Mouse (Mus musculus) stomach, embryonic 16.5 days (tissue): ENCODE results near the gene Syndig1l. TPM values are rescaled to one million over a fixed set of nuclear protein-coding genes. Genes with fewer than 3 reads are reported as not detected.

Experiments used
- ATAC-seq: fragments of 200-750 bp; cut with Nextera tagmentation; 2 replicates; pipeline ENCODE4 v1.8.0; 2017; ENCODE audit warnings: moderate number of reproducible peaks, moderate TSS enrichment; ENCODE audit not compliant: insufficient read depth, low FRiP score
- H3K27ac ChIP-seq: fragments of 300-500 bp; sonication (generic); 2 replicates; pipeline ENCODE4 v1.5.1; 2014; ENCODE audit warnings: low read length
- H3K27me3 ChIP-seq: fragments of 300-500 bp; sonication (generic); 2 replicates; pipeline ENCODE4 v1.6.1; 2014; ENCODE audit warnings: low read length, control low read depth, mixed read lengths; ENCODE audit not compliant: control insufficient read depth, insufficient read depth
- H3K36me3 ChIP-seq: fragments of 300-500 bp; sonication (generic); 2 replicates; pipeline ENCODE4 v1.6.1; 2014; ENCODE audit warnings: low read length; ENCODE audit not compliant: control insufficient read depth, insufficient read depth
- H3K4me1 ChIP-seq: fragments of 300-500 bp; sonication (generic); 2 replicates; pipeline ENCODE4 v1.6.1; 2014; ENCODE audit warnings: low read length, control low read depth, mixed read lengths; ENCODE audit not compliant: control insufficient read depth, insufficient read depth
- H3K4me2 ChIP-seq: fragments of 300-500 bp; sonication (generic); 2 replicates; pipeline ENCODE4 v1.6.1; 2014; ENCODE audit warnings: low read depth, low read length, mixed read lengths
- H3K4me3 ChIP-seq: fragments of 300-500 bp; sonication (generic); replicated peaks from 2 replicates; pipeline ENCODE4 v1.5.1; 2014; ENCODE audit warnings: mild to moderate bottlenecking, low read length
- H3K9ac ChIP-seq: fragments of 300-500 bp; sonication (generic); 2 replicates; pipeline ENCODE4 v1.6.1; 2014; ENCODE audit warnings: low read length
- H3K9me3 ChIP-seq: fragments of 300-500 bp; sonication (generic); replicated peaks from 2 replicates; pipeline ENCODE4 v1.6.1; 2016; ENCODE audit warnings: low read length, control low read depth; ENCODE audit not compliant: control insufficient read depth
- WGBS: fragments of 180-500 bp; shearing (Covaris S2); extraction: QIAGEN DNeasy Blood & Tissue Kit; methylation state at CpG from one replicate; pipeline ENCODE4 v1.1.7; 2014; 5-methylcytosine and 5-hydroxymethylcytosine counted together
- polyA plus RNA-seq: library from polyadenylated mRNA; unstranded; fragments of >200 nt; fragmentation: Nextera tagmentation; extraction: Ambion mirVana; gene quantifications from 2 replicates; pipeline ENCODE4 v1.2.1, GENCODE M21; 2015

Gene Syndig1l
- polyA plus RNA-seq, 1 experiment from 2014 or later: 0.09 TPM

- no peaks in the 10 kb centered on the region for H3K9me3 ChIP-seq
- no peaks in the 10 kb centered on the region for H3K4me1 ChIP-seq
- 77% methylated on average over 9 of the region's 9 CpGs for WGBS
- ATAC-seq: no peak
- H3K27ac ChIP-seq: no peak overlapping the region
- H3K4me3 ChIP-seq: no peak overlapping the region
- H3K27me3 ChIP-seq: no peaks in the 10 kb centered on the region
- no peak overlapping the region for H3K4me2 ChIP-seq
- no peak overlapping the region for H3K9ac ChIP-seq
- no peaks in the 10 kb centered on the region for H3K36me3 ChIP-seq
Observed at GRCm38 (mm10) chr12:84718462-84719244, 20.0 kb upstream of the Syndig1l start.

- no peak overlapping the region for H3K4me2 ChIP-seq
- no peaks in the 10 kb centered on the region for H3K9me3 ChIP-seq
- H3K27ac ChIP-seq: no peak overlapping the region
- ATAC-seq: no peak
- H3K4me1 ChIP-seq: no peaks in the 10 kb centered on the region
- no peak overlapping the region for H3K4me3 ChIP-seq
- no peak overlapping the region for H3K9ac ChIP-seq
- 74% methylated on average over 6 of the region's 6 CpGs for WGBS
- H3K27me3 ChIP-seq: no peaks in the 10 kb centered on the region
- no peaks in the 10 kb centered on the region for H3K36me3 ChIP-seq
Observed at GRCm38 (mm10) chr12:84714578-84714977, 15.9 kb upstream of the Syndig1l start.

- Histone ChIP-seq H3K36me3 (no peaks in the 10 kb centered on the region), H3K9ac (no peak overlapping the region), H3K4me2 (no peak overlapping the region), H3K4me1 (no peaks in the 10 kb centered on the region), H3K4me3 (no peak overlapping the region), H3K27ac (no peak overlapping the region), H3K27me3 (no peaks in the 10 kb centered on the region), H3K9me3 (no peaks in the 10 kb centered on the region)
- 14% methylated on average over 14 of the region's 14 CpGs for WGBS
- ATAC-seq: no peak
Observed at GRCm38 (mm10) chr12:84709842-84710439, 11.3 kb upstream of the Syndig1l start.

GRCm38 (mm10) chr12:84707804-84708203, 9.2 kb upstream of the Syndig1l start:
- 76% methylated on average over 4 of the region's 4 CpGs for WGBS
- Histone ChIP-seq H3K4me2 (no peak overlapping the region), H3K4me3 (no peak overlapping the region), H3K9ac (no peak overlapping the region), H3K36me3 (no peaks in the 10 kb centered on the region), H3K27me3 (no peaks in the 10 kb centered on the region), H3K27ac (no peak overlapping the region), H3K9me3 (no peaks in the 10 kb centered on the region), H3K4me1 (no peaks in the 10 kb centered on the region)
- ATAC-seq: no peak

GRCm38 (mm10) chr12:84706886-84707285, 8.3 kb upstream of the Syndig1l start:
- no peak overlapping the region for H3K4me2 ChIP-seq
- H3K36me3 ChIP-seq: no peaks in the 10 kb centered on the region
- H3K4me3 ChIP-seq: no peak overlapping the region
- no peak for ATAC-seq
- H3K27ac ChIP-seq: no peak overlapping the region
- no peak overlapping the region for H3K9ac ChIP-seq
- no peaks in the 10 kb centered on the region for H3K4me1 ChIP-seq
- H3K9me3 ChIP-seq: no peaks in the 10 kb centered on the region
- H3K27me3 ChIP-seq: no peaks in the 10 kb centered on the region
- WGBS: 69% methylated on average over 4 of the region's 4 CpGs

- WGBS: 66% methylated on average over 7 of the region's 7 CpGs
- no peak overlapping the region for H3K4me3 ChIP-seq
Observed at GRCm38 (mm10) chr12:84702586-84702985, 4.0 kb upstream of the Syndig1l start.

GRCm38 (mm10) chr12:84692141-84692540, 6.5 kb downstream of the Syndig1l start:
- Histone ChIP-seq H3K4me3 (no peak overlapping the region), H3K9ac (no peak overlapping the region), H3K4me2 (no peak overlapping the region), H3K4me1 (no peaks in the 10 kb centered on the region), H3K27ac (no peak overlapping the region), H3K9me3 (no peaks in the 10 kb centered on the region), H3K36me3 (no peaks in the 10 kb centered on the region), H3K27me3 (0 out of 2 replicates have a peak, but pooled peaks cover 2% of the 10 kb centered on the region)
- ATAC-seq: no peak
- 73% methylated on average over 6 of the region's 6 CpGs for WGBS

More at GRCm38 (mm10) chr12:84702586-84702985, 4.0 kb upstream of the Syndig1l start:
- no peaks in the 10 kb centered on the region for H3K36me3 ChIP-seq
- ATAC-seq: no peak
- no peak overlapping the region for H3K9ac ChIP-seq
- H3K9me3 ChIP-seq: no peaks in the 10 kb centered on the region
- H3K27ac ChIP-seq: no peak overlapping the region
- no peaks in the 10 kb centered on the region for H3K4me1 ChIP-seq
- peaks cover 18% of the 10 kb centered on the region for H3K27me3 ChIP-seq
- no peak overlapping the region for H3K4me2 ChIP-seq

GRCm38 (mm10) chr12:84691347-84691746, 7.3 kb downstream of the Syndig1l start:
- H3K9ac ChIP-seq: no peak overlapping the region
- H3K27me3 ChIP-seq: no peaks in the 10 kb centered on the region
- H3K4me1 ChIP-seq: no peaks in the 10 kb centered on the region
- H3K27ac ChIP-seq: no peak overlapping the region
- no peak for ATAC-seq
- H3K9me3 ChIP-seq: no peaks in the 10 kb centered on the region
- H3K4me2 ChIP-seq: no peak overlapping the region
- H3K36me3 ChIP-seq: no peaks in the 10 kb centered on the region
- no peak overlapping the region for H3K4me3 ChIP-seq

GRCm38 (mm10) chr12:84689051-84689450, 9.6 kb downstream of the Syndig1l start:
- ATAC-seq: no peak
- Histone ChIP-seq H3K27ac (no peak overlapping the region), H3K4me3 (no peak overlapping the region), H3K9me3 (no peaks in the 10 kb centered on the region), H3K36me3 (no peaks in the 10 kb centered on the region), H3K4me1 (no peaks in the 10 kb centered on the region), H3K4me2 (no peak overlapping the region), H3K9ac (no peak overlapping the region), H3K27me3 (no peaks in the 10 kb centered on the region)
- WGBS: 71% methylated on average over 11 of the region's 11 CpGs
